Mouse (Mus musculus): ENCODE data around the gene Clec4n.

DNA sequence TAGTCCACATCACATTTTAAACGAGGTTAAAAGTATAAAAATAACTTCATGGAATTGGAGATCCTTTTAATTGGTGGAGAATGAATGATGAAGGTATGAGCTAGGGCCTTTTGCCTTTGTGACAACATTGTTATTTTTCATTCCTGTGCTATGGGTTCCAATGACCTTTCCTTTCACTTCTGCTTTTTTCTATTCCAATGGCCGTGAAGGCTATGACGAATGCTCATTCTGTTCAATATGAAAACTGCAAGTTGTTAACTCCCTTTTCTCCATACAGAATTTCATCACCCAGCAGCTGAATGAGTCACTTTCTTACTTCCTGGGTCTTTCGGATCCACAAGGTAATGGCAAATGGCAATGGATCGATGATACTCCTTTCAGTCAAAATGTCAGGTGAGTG is 14.6 kb downstream of the Clec4n start:
- TF ChIP-seq CTCF (IDR thresholded peaks at IDR 0.05; ENCODE audit: borderline replicate concordance, insufficient read depth, low read length) (no peak), POLR2A (IDR thresholded peaks at IDR 0.05; ENCODE audit: low read depth, low read length) (no peak)

Measured in embryonic fibroblast, embryonic 13.5 days (primary cell).